Mouse (Mus musculus): ENCODE measurements around the gene Vars.

Vars gene

GRCm38 (mm10) chr17:35049561-35050016 lies 48.8 kb downstream of the Vars start, which contains the start of gene Clic1:
Gene Clic1 (plus strand): TSS chr17:35049966.
- peak in 1 of 2 experiments; percentile 21 for DNase-seq

- DNase-seq: peak; percentile 48 to 53
Observed at GRCm38 (mm10) chr17:35050126-35050750, 49.5 kb downstream of the Vars start.

GRCm38 (mm10) chr17:35051156-35052086 lies 50.6 kb downstream of the Vars start:
- DNase-seq: peak; percentile 39 to 46

- DNase-seq: no peak
Observed at GRCm38 (mm10) chr17:35052271-35052798, 51.5 kb downstream of the Vars start.

- no peak for DNase-seq
Observed at GRCm38 (mm10) chr17:35055691-35056495, 55.1 kb downstream of the Vars start.

- DNase-seq: no peak
Observed at GRCm38 (mm10) chr17:35057090-35057489, 56.3 kb downstream of the Vars start.

GRCm38 (mm10) chr17:35058316-35058715 lies 57.5 kb downstream of the Vars start:
- DNase-seq: peak in 1 of 2 experiments; percentile 16

- peak; percentile 82 to 84 for DNase-seq
Observed at GRCm38 (mm10) chr17:35058911-35059892, 58.4 kb downstream of the Vars start, which contains the start of gene Ddah2. Gene Ddah2 (plus strand): TSS chr17:35059035.

GRCm38 (mm10) chr17:35060071-35060470 lies 59.3 kb downstream of the Vars start:
- no peak for DNase-seq

- peak in 1 of 2 experiments; percentile 33 for DNase-seq
Observed at GRCm38 (mm10) chr17:35060737-35061297, 60.0 kb downstream of the Vars start.

GRCm38 (mm10) chr17:35061299-35061698 lies 60.5 kb downstream of the Vars start:
- no peak for DNase-seq

- DNase-seq: peak; percentile 45 to 48
Observed at GRCm38 (mm10) chr17:35063466-35063865, 62.7 kb downstream of the Vars start.

- DNase-seq: peak; percentile 67 to 69
Observed at GRCm38 (mm10) chr17:35064378-35064877, 63.6 kb downstream of the Vars start.

GRCm38 (mm10) chr17:35064951-35065947 lies 64.5 kb downstream of the Vars start, which contains the start of gene Ly6g6c:
Gene Ly6g6c (plus strand): TSS chr17:35065388.
- DNase-seq: peak; percentile 70 to 77
